Mouse (Mus musculus): Measurements from ENCODE around the gene Gm20721. TPM values are rescaled to one million over a fixed set of nuclear protein-coding genes. Genes with fewer than 3 reads are reported as not detected.

The Gm20721 gene
- total RNA-seq, 1 experiment: 17.7 TPM

- Histone ChIP-seq H3K27ac (ENCODE audit: insufficient read depth, low read depth, low read length, poor library complexity, severe bottlenecking) (no peak overlapping the region), H3K9ac (ENCODE audit: insufficient read depth, low read depth, low read length, poor library complexity, severe bottlenecking) (no peak overlapping the region), H3K36me3 (ENCODE audit: control insufficient read depth, insufficient read depth, low read length, poor library complexity, severe bottlenecking) (peaks cover 20% of the 10 kb centered on the region), H3K9me3 (ENCODE audit: control insufficient read depth, insufficient read depth, low read depth, low read length) (no peaks in the 10 kb centered on the region), H3K4me3 (ENCODE audit: insufficient read depth in 1 of 2, low read depth in 1 of 2, low read length in 2 of 2, poor library complexity in 1 of 2, severe bottlenecking in 1 of 2) (no peak overlapping the region), H3K4me1 (ENCODE audit: control insufficient read depth in 2 of 2, insufficient read depth in 2 of 2, low read length in 2 of 2, poor library complexity in 1 of 2) (no peaks in the 10 kb centered on the region; a peak in 1 of 4 replicates)
- in situ Hi-C loops (cut with MboI; ENCODE audit: low sequenced_read_pairs in 2 of 2, unreplicated experiment in 2 of 2): no loop called here
- no peak for DNase-seq (ENCODE audit: low read depth, low spot score)
- TF ChIP-seq HCFC1 (IDR thresholded peaks at IDR 0.05; ENCODE audit: borderline replicate concordance, insufficient read depth, low read length): no peak
- TF ChIP-seq ZNF384 (IDR thresholded peaks at IDR 0.05; ENCODE audit: low read depth, low read length): no peak
- no peak for TF ChIP-seq ZC3H11A (IDR thresholded peaks at IDR 0.05; ENCODE audit: borderline replicate concordance, low read depth, low read length)
- TF ChIP-seq MAFK (IDR thresholded peaks at IDR 0.05; ENCODE audit: insufficient read depth, low read depth, low read length): no peak
- TF ChIP-seq CHD2 (IDR thresholded peaks at IDR 0.05; ENCODE audit: low read depth, low read length): no peak
Measured at GRCm38 (mm10) chr2:174344003-174344655, 2.4 kb downstream of the Gm20721 start.

GRCm38 (mm10) chr2:174343566-174343965 is 2.9 kb downstream of the Gm20721 start:
- TF ChIP-seq ZNF384 (IDR thresholded peaks at IDR 0.05; ENCODE audit: low read depth, low read length) (no peak), HCFC1 (IDR thresholded peaks at IDR 0.05; ENCODE audit: borderline replicate concordance, insufficient read depth, low read length) (no peak)
- no peak overlapping the region for H3K9ac ChIP-seq (ENCODE audit: insufficient read depth, low read depth, low read length, poor library complexity, severe bottlenecking)
- H3K27ac ChIP-seq (ENCODE audit: insufficient read depth, low read depth, low read length, poor library complexity, severe bottlenecking): no peak overlapping the region
- peaks cover 20% of the 10 kb centered on the region for H3K36me3 ChIP-seq (ENCODE audit: control insufficient read depth, insufficient read depth, low read length, poor library complexity, severe bottlenecking)
- in situ Hi-C loops (cut with MboI; ENCODE audit: low sequenced_read_pairs in 2 of 2, unreplicated experiment in 2 of 2): no loop called here
- no peak for DNase-seq (ENCODE audit: low read depth, low spot score)
- H3K4me3 ChIP-seq (ENCODE audit: insufficient read depth in 1 of 2, low read depth in 1 of 2, low read length in 2 of 2, poor library complexity in 1 of 2, severe bottlenecking in 1 of 2): no peak overlapping the region
- no peaks in the 10 kb centered on the region for H3K9me3 ChIP-seq (ENCODE audit: control insufficient read depth, insufficient read depth, low read depth, low read length)
- no peaks in the 10 kb centered on the region; a peak in 1 of 4 replicates for H3K4me1 ChIP-seq (ENCODE audit: control insufficient read depth in 2 of 2, insufficient read depth in 2 of 2, low read length in 2 of 2, poor library complexity in 1 of 2)

- H3K27ac ChIP-seq (ENCODE audit: insufficient read depth, low read depth, low read length, poor library complexity, severe bottlenecking): no peak overlapping the region
- in situ Hi-C loops (cut with MboI; ENCODE audit: low sequenced_read_pairs in 2 of 2, unreplicated experiment in 2 of 2): no loop called here
- H3K9ac ChIP-seq (ENCODE audit: insufficient read depth, low read depth, low read length, poor library complexity, severe bottlenecking): no peak overlapping the region
- peaks cover 20% of the 10 kb centered on the region for H3K36me3 ChIP-seq (ENCODE audit: control insufficient read depth, insufficient read depth, low read length, poor library complexity, severe bottlenecking)
- H3K4me1 ChIP-seq (ENCODE audit: control insufficient read depth in 2 of 2, insufficient read depth in 2 of 2, low read length in 2 of 2, poor library complexity in 1 of 2): no peaks in the 10 kb centered on the region; a peak in 1 of 4 replicates
- no peak overlapping the region for H3K4me3 ChIP-seq (ENCODE audit: insufficient read depth in 1 of 2, low read depth in 1 of 2, low read length in 2 of 2, poor library complexity in 1 of 2, severe bottlenecking in 1 of 2)
- H3K9me3 ChIP-seq (ENCODE audit: control insufficient read depth, insufficient read depth, low read depth, low read length): no peaks in the 10 kb centered on the region
- no peak for TF ChIP-seq MAFK (IDR thresholded peaks at IDR 0.05; ENCODE audit: insufficient read depth, low read depth, low read length)
- no peak for TF ChIP-seq CHD2 (IDR thresholded peaks at IDR 0.05; ENCODE audit: low read depth, low read length)
- TF ChIP-seq ZNF384 (IDR thresholded peaks at IDR 0.05; ENCODE audit: low read depth, low read length): no peak
- TF ChIP-seq ZC3H11A (IDR thresholded peaks at IDR 0.05; ENCODE audit: borderline replicate concordance, low read depth, low read length): no peak
- no peak for TF ChIP-seq HCFC1 (IDR thresholded peaks at IDR 0.05; ENCODE audit: borderline replicate concordance, insufficient read depth, low read length)
- DNase-seq (ENCODE audit: low read depth, low spot score): no peak
Measured at GRCm38 (mm10) chr2:174342793-174343400, 3.6 kb downstream of the Gm20721 start.

- Histone ChIP-seq H3K27ac (ENCODE audit: insufficient read depth, low read depth, low read length, poor library complexity, severe bottlenecking) (no peak overlapping the region), H3K9ac (ENCODE audit: insufficient read depth, low read depth, low read length, poor library complexity, severe bottlenecking) (no peak overlapping the region), H3K36me3 (ENCODE audit: control insufficient read depth, insufficient read depth, low read length, poor library complexity, severe bottlenecking) (peaks cover 18% of the 10 kb centered on the region; the same call in 1 of the 2 replicates), H3K9me3 (ENCODE audit: control insufficient read depth, insufficient read depth, low read depth, low read length) (no peaks in the 10 kb centered on the region), H3K4me1 (ENCODE audit: control insufficient read depth in 2 of 2, insufficient read depth in 2 of 2, low read length in 2 of 2, poor library complexity in 1 of 2) (no peaks in the 10 kb centered on the region; a peak in 1 of 4 replicates), H3K4me3 (ENCODE audit: insufficient read depth in 1 of 2, low read depth in 1 of 2, low read length in 2 of 2, poor library complexity in 1 of 2, severe bottlenecking in 1 of 2) (no peak overlapping the region)
- TF ChIP-seq ZNF384 (IDR thresholded peaks at IDR 0.05; ENCODE audit: low read depth, low read length) (no peak), CHD2 (IDR thresholded peaks at IDR 0.05; ENCODE audit: low read depth, low read length) (no peak), HCFC1 (IDR thresholded peaks at IDR 0.05; ENCODE audit: borderline replicate concordance, insufficient read depth, low read length) (no peak), MAFK (IDR thresholded peaks at IDR 0.05; ENCODE audit: insufficient read depth, low read depth, low read length) (no peak), ZC3H11A (IDR thresholded peaks at IDR 0.05; ENCODE audit: borderline replicate concordance, low read depth, low read length) (no peak)
- no peak for DNase-seq (ENCODE audit: low read depth, low spot score)
- in situ Hi-C loops (cut with MboI; ENCODE audit: low sequenced_read_pairs in 2 of 2, unreplicated experiment in 2 of 2): no loop called here
Measured at GRCm38 (mm10) chr2:174340893-174341580, 5.5 kb downstream of the Gm20721 start.

Measured in ES-E14 (cell line).